Mouse (Mus musculus) bone marrow macrophage, adult 2 months (primary cell): ENCODE data around the gene Tshz2.

ENCODE experiments used
- CTCF ChIP-seq: IDR thresholded peaks from 2 replicates; pipeline ENCODE4 v1.5.1; 2012; ENCODE audit warnings: low read depth, mild to moderate bottlenecking, low read length, moderate library complexity
- POLR2A ChIP-seq: IDR thresholded peaks from 2 replicates; pipeline ENCODE4 v1.6.1; 2012; ENCODE audit warnings: mild to moderate bottlenecking, low read depth, low read length, borderline replicate concordance

GRCm38 (mm10) chr2:169593742-169594141 lies 39.1 kb upstream of the Tshz2 start:
- no peak for TF ChIP-seq CTCF
- no peak for TF ChIP-seq POLR2A
